Mouse (Mus musculus) cerebellum, adult 2 months (tissue): ENCODE results near the gene 1700022I11Rik.

Experiments used
- CTCF ChIP-seq: fragments of 200-500 bp; IDR thresholded peaks from 2 replicates; pipeline ENCODE4 v1.5.1; 2011; ENCODE audit warnings: low read depth, mild to moderate bottlenecking, control low read depth, low read length, moderate library complexity, borderline replicate concordance; ENCODE audit not compliant: insufficient read depth
- POLR2A ChIP-seq: fragments of 200-500 bp; IDR thresholded peaks from 2 replicates; pipeline ENCODE4 v1.6.1; 2011; ENCODE audit warnings: low read length, control low read depth, borderline replicate concordance; ENCODE audit not compliant: insufficient read depth

GRCm38 (mm10) chr4:43002756-43003439, 33.5 kb downstream of the 1700022I11Rik start:
- TF ChIP-seq CTCF (no peak), POLR2A (no peak)
